Mouse (Mus musculus): ENCODE results near the gene Tubb5. TPM values are rescaled to one million over a fixed set of nuclear protein-coding genes. Genes with fewer than 3 reads are reported as not detected.
A peak's percentile ranks its signal among the peaks of the same experiment; 100 is the strongest.

Gene Tubb5
- 3,707 and 3,724 TPM in 2 replicates for total RNA-seq (2014; rRNA removed)
- 2,151 and 2,226 TPM in 2 replicates for polyA plus RNA-seq (2015; fragmentation: Nextera tagmentation; extraction: Ambion mirVana)

- H3K9ac ChIP-seq: peak within 1 kb of the TSS; percentile 93
- peak; percentile 75 for ATAC-seq
- H3K27me3 ChIP-seq (ENCODE audit: insufficient read depth, low read length): no peaks in the 10 kb centered on the region
- H3K36me3 ChIP-seq (ENCODE audit: insufficient read depth): peaks cover 30% of the 10 kb centered on the region
- peak within 1 kb of the TSS; percentile 98 for H3K27ac ChIP-seq (ENCODE audit: low read depth, low read length)
- peak; percentile 98 for DNase-seq
- H3K4me1 ChIP-seq (ENCODE audit: insufficient read depth): peaks cover 25% of the 10 kb centered on the region; the same call in 1 of the 2 replicates
- no peak for TF ChIP-seq CTCF (IDR thresholded peaks at IDR 0.05; ENCODE audit: low read depth)
- no peaks in the 10 kb centered on the region for H3K9me3 ChIP-seq (ENCODE audit: low read length)
- H3K4me2 ChIP-seq (ENCODE audit: low read depth): peak within 1 kb of the TSS; percentile 77
- WGBS: 3% methylated on average over 29 of the region's 29 CpGs
- H3K4me3 ChIP-seq (ENCODE audit: low read depth, low read length): peak within 1 kb of the TSS; percentile 90
Observed at GRCm38 (mm10) chr17:35838122-35838544, at the start of gene Tubb5. Gene Tubb5, minus strand, starts transcription at chr17:35838306.

GRCm38 (mm10) chr17:35887725-35888124 lies 49.6 kb upstream of the Tubb5 start:
- Histone ChIP-seq H3K9me3 (ENCODE audit: low read length) (no peaks in the 10 kb centered on the region), H3K4me2 (ENCODE audit: low read depth) (no peak overlapping the region), H3K9ac (no peak overlapping the region), H3K36me3 (ENCODE audit: insufficient read depth) (peaks cover 93% of the 10 kb centered on the region), H3K27me3 (ENCODE audit: insufficient read depth, low read length) (no peaks in the 10 kb centered on the region), H3K4me1 (ENCODE audit: insufficient read depth) (no peaks in the 10 kb centered on the region), H3K27ac (ENCODE audit: low read depth, low read length) (no peak overlapping the region), H3K4me3 (ENCODE audit: low read depth, low read length) (no peak overlapping the region)
- ATAC-seq (no peak), DNase-seq (no peak)
- 88% methylated on average over 13 of the region's 17 CpGs for WGBS
- no peak for TF ChIP-seq CTCF (IDR thresholded peaks at IDR 0.05; ENCODE audit: low read depth)

- no peak for ATAC-seq
- Histone ChIP-seq H3K4me1 (ENCODE audit: insufficient read depth) (peaks cover 10% of the 10 kb centered on the region), H3K9me3 (ENCODE audit: low read length) (no peaks in the 10 kb centered on the region), H3K27ac (ENCODE audit: low read depth, low read length) (no peak overlapping the region), H3K9ac (no peak overlapping the region), H3K27me3 (ENCODE audit: insufficient read depth, low read length) (no peaks in the 10 kb centered on the region), H3K4me3 (ENCODE audit: low read depth, low read length) (no peak overlapping the region), H3K36me3 (ENCODE audit: insufficient read depth) (peaks cover 71% of the 10 kb centered on the region), H3K4me2 (ENCODE audit: low read depth) (no peak overlapping the region)
- TF ChIP-seq CTCF (IDR thresholded peaks at IDR 0.05; ENCODE audit: low read depth): no peak
- DNase-seq: no peak
- 95% methylated on average over 14 of the region's 14 CpGs for WGBS
Observed at GRCm38 (mm10) chr17:35883777-35884176, 45.7 kb upstream of the Tubb5 start.

- no peaks in the 10 kb centered on the region for H3K9me3 ChIP-seq (ENCODE audit: low read length)
Observed at GRCm38 (mm10) chr17:35882924-35883323, 44.8 kb upstream of the Tubb5 start.

DNA sequence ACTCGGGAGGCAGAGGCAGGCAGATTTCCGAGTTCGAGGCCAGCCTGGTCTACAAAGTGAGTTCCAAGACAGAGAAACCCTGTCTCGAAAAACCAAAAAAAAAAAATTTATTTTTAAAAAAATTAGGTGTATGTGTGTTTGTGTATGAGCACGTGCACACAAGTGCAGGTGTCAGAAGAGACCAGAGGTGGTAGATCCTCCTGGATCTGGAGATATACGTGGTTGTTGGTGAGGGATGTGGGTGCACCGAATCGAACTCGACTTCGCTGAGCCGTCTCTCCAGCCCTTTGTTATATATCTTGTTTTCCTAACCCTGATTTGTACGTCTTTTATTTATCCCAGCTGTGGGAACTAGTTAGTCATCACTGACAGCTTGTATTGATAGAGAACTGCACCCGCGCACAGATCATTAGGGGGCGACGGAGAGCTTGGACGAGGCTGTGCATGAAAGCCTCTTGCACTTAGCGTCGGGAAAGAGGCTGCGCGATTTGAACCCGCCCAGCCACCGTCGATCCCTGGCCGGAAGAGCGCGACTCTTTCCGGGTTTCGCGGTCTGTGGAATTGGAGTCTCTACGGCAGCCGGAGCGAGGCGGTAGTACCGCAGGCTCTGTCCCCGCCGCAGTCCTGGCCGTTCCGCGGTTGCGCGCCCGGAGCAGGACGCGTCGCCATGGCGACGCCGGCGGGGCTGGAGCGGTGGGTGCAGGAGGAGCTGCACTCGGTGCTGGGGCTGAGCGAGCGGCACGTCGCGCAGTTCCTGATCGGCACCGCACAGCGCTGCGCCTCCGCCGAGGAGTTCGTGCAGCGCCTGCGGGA lies 41.3 kb upstream of the Tubb5 start, which contains the start of gene Dhx16:
Gene Dhx16, plus strand, starts transcription at position 575 of the 813 bp plus-strand sequence.
- H3K4me1 ChIP-seq (ENCODE audit: insufficient read depth): peaks cover 10% of the 10 kb centered on the region
- peak; percentile 97 for DNase-seq
- H3K27ac ChIP-seq (ENCODE audit: low read depth, low read length): peak within 1 kb of the TSS; percentile 76
- WGBS: 9% methylated on average over 66 of the region's 66 CpGs
- peaks cover 39% of the 10 kb centered on the region for H3K36me3 ChIP-seq (ENCODE audit: insufficient read depth)
- no peaks in the 10 kb centered on the region for H3K27me3 ChIP-seq (ENCODE audit: insufficient read depth, low read length)
- peak within 1 kb of the TSS; percentile 81 for H3K4me2 ChIP-seq (ENCODE audit: low read depth)
- peak within 1 kb of the TSS; percentile 83 for H3K4me3 ChIP-seq (ENCODE audit: low read depth, low read length)
- H3K9ac ChIP-seq: peak within 1 kb of the TSS; percentile 71
- peak; percentile 96 for ATAC-seq
- peak; percentile 90 for TF ChIP-seq CTCF (IDR thresholded peaks at IDR 0.05; ENCODE audit: low read depth)
- H3K9me3 ChIP-seq (ENCODE audit: low read length): no peaks in the 10 kb centered on the region

More at GRCm38 (mm10) chr17:35882924-35883323, 44.8 kb upstream of the Tubb5 start:
- 97% methylated on average over 17 of the region's 17 CpGs for WGBS
- H3K4me3 ChIP-seq (ENCODE audit: low read depth, low read length): no peak overlapping the region
- no peak overlapping the region for H3K4me2 ChIP-seq (ENCODE audit: low read depth)
- peaks cover 62% of the 10 kb centered on the region for H3K36me3 ChIP-seq (ENCODE audit: insufficient read depth)
- TF ChIP-seq CTCF (IDR thresholded peaks at IDR 0.05; ENCODE audit: low read depth): no peak
- no peak for DNase-seq
- H3K27ac ChIP-seq (ENCODE audit: low read depth, low read length): no peak overlapping the region
- H3K4me1 ChIP-seq (ENCODE audit: insufficient read depth): peaks cover 10% of the 10 kb centered on the region
- ATAC-seq: no peak
- H3K9ac ChIP-seq: no peak overlapping the region
- no peaks in the 10 kb centered on the region for H3K27me3 ChIP-seq (ENCODE audit: insufficient read depth, low read length)

- no peak overlapping the region for H3K4me3 ChIP-seq (ENCODE audit: low read depth, low read length)
- TF ChIP-seq CTCF (IDR thresholded peaks at IDR 0.05; ENCODE audit: low read depth): no peak
- H3K4me1 ChIP-seq (ENCODE audit: insufficient read depth): 0 out of 2 replicates have a peak, but pooled peaks cover 9% of the 10 kb centered on the region
- H3K27ac ChIP-seq (ENCODE audit: low read depth, low read length): no peak overlapping the region
- 0 out of 2 replicates have a peak, but pooled peaks cover 12% of the 10 kb centered on the region for H3K36me3 ChIP-seq (ENCODE audit: insufficient read depth)
- no peak overlapping the region for H3K4me2 ChIP-seq (ENCODE audit: low read depth)
- H3K27me3 ChIP-seq (ENCODE audit: insufficient read depth, low read length): no peaks in the 10 kb centered on the region
- no peak overlapping the region for H3K9ac ChIP-seq
- no peaks in the 10 kb centered on the region for H3K9me3 ChIP-seq (ENCODE audit: low read length)
- ATAC-seq (no peak), DNase-seq (no peak)
- 74% methylated on average over 6 of the region's 6 CpGs for WGBS
Observed at GRCm38 (mm10) chr17:35874721-35875120, 36.6 kb upstream of the Tubb5 start.
